Mouse (Mus musculus) G1E (cell line): Measurements from ENCODE around the gene Nav1.

Experiments used
- CTCF ChIP-seq: IDR thresholded peaks from 2 replicates; pipeline ENCODE4 v1.5.1; 2012; ENCODE audit warnings: low read depth, low read length, inconsistent platforms, mixed read lengths
- GATA1 ChIP-seq: IDR thresholded peaks from 2 replicates; pipeline ENCODE4 v1.6.1; 2012; ENCODE audit warnings: borderline replicate concordance, low read length, inconsistent platforms, mixed read lengths
- GATA2 ChIP-seq: IDR thresholded peaks from 2 replicates; pipeline ENCODE4 v1.6.1; 2012; ENCODE audit warnings: low read depth, low read length, inconsistent platforms, borderline replicate concordance
- TAL1 ChIP-seq: conservative IDR thresholded peaks from 2 replicates; pipeline ENCODE4 v1.6.1; 2012; ENCODE audit warnings: low read depth, low read length, inconsistent platforms, mixed read lengths

DNA sequence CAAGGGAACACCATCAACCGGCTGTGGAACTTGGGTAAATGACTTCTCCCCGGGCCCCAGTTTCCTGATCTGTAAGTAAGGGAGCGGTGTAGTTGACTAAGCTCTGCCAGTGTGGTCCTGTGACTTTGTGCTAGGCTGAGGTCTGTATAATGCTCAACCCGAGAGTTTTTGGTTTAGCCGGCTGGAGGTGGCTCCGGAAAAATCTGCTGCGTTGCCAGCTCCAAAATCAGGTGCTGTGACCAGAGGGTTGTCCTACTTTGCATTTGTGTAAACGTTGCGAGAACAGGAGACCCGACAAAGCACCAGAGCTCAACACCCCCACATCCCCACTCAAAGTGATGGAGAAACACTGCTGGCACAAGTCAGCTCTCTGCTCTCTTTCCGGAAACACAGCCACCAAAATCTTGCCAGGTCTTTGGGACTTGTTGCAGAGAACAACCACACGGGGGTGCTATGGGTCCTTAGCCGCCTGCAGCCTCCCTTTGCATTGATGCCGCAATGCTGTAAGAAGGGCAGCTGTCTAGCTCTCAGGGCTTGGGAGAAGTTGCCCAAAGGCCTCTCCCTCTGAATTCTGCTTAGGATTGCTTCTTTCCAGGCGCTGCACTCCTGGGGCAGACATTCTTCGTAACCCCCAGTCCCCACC lies 62.5 kb downstream of the Nav1 start:
- TF ChIP-seq GATA1 (no peak), CTCF (peak; percentile 33; the same call in 1 of the 2 replicates), GATA2 (no peak), TAL1 (no peak)
